In the genomic region with DNA sequence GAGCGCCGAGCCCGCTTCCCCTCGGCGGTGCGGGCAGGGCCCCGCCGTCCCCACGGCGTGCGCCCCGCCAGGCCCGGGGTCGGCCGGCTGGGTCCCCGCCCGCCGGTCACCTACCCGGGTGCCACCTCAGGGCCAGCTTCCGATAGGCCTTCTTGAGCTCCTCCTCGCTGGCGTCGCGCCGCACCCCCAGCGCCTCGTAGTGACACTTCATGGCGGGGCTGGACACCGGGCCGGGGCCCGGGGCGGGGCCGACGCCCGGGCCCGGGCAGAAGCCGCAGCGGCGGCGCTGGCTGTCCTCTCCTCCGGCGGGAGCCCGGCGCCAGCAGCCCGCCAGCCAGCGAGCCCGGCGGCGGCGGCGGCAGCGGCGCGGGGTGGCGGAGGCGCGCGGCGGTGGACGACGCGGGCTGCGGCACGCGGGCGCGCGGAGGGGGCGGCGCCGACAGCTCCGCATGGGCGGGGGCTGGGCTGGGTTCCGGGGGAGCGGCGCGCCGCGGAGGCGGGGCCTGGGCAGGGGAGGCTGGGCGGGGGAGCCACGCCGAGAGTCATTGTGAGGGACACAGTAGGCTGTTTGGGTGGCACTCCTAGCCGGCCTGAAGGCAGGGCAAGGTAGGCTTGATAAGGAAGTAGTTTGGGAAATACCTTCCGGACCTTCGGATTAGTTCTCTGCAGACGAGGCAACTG, we compare ENCODE assay signal across 8 mouse cellular contexts. TPM values are rescaled to one million over a fixed set of nuclear protein-coding genes. Genes with fewer than 3 reads are reported as not detected.
DNase-seq lines count a peak whose midpoint lies in the region; ATAC-seq lines count a peak whose summit lies in the region.

TSS of gene Dnajc21 (minus strand) at position 366 of the 681 bp plus-strand sequence.

- H3K9ac ChIP-seq in forebrain, embryonic 16.5 days (replicated peaks; ENCODE audit: low read depth, low read length): peak within 1 kb of the TSS; percentile 92

- intact Hi-C loops in heart, postnatal 36 days (cut with DNase I): loop anchor here (1.0 to 5.0 kb wide), 2 partner anchors 16 to 512 kb away; partner anchors contain the start of genes Amacr and Rad1

- H3K27ac ChIP-seq in forebrain, embryonic 16.5 days (ENCODE audit: low read length): peak within 1 kb of the TSS; percentile 82

- WGBS in forebrain, embryonic 16.5 days: under 1% methylated on average over 66 of the region's 87 CpGs

- peak within 1 kb of the TSS; percentile 86 for H3K4me3 ChIP-seq in forebrain, embryonic 16.5 days (replicated peaks; ENCODE audit: low read length)

- H3K9me3 ChIP-seq in forebrain, embryonic 16.5 days (ENCODE audit: control insufficient read depth, low read length): no peaks in the 10 kb centered on the region

- H3K36me3 ChIP-seq in forebrain, embryonic 16.5 days (ENCODE audit: control insufficient read depth, insufficient read depth): no peaks in the 10 kb centered on the region; the same call in 1 of the 2 replicates

- no peaks in the 10 kb centered on the region for H3K27me3 ChIP-seq in forebrain, embryonic 16.5 days (replicated peaks; ENCODE audit: control insufficient read depth, insufficient read depth, low read length)

- ATAC-seq in forebrain, embryonic 16.5 days: peak; percentile 96

- H3K4me2 ChIP-seq in forebrain, embryonic 16.5 days (ENCODE audit: low read length): peak within 1 kb of the TSS; percentile 87

- H3K4me1 ChIP-seq in forebrain, embryonic 16.5 days (replicated peaks; ENCODE audit: control insufficient read depth, insufficient read depth, low read length): peaks cover 14% of the 10 kb centered on the region

- DNase-seq in MN1 (ENCODE audit: low spot score): peak; percentile 89
- peak; percentile 90 to 91 for DNase-seq in cerebellum, adult 18-20 months
- DNase-seq in heart, postnatal 36 days: peak; percentile 83 to 91
- peak; percentile 53 to 64 for DNase-seq in layer of hippocampus, adult 8-10 months (ENCODE audit: low spot score in 2 of 2)
- DNase-seq in lung, postnatal 10 days: peak; percentile 91
- peak; percentile 67 for DNase-seq in ovary, postnatal 14 days (ENCODE audit: low spot score)
- peak; percentile 91 for DNase-seq in thymus, postnatal 14 days

RNA-seq across cellular contexts. Expression of gene Dnajc21, which starts in this region (rescaled TPM):
- polyA plus RNA-seq in forebrain, embryonic 16.5 days (2015; fragmentation: Nextera tagmentation; extraction: Ambion mirVana): 7.5 and 9.9 TPM in 2 replicates
- 10 to 100 TPM; 37.1 to 41.5 TPM for total RNA-seq in heart, postnatal 36 days (2021)
- total RNA-seq in layer of hippocampus, adult 8-10 months (2022): 10 to 100 TPM; 21.6 to 29.3 (median 23.6) TPM

Comparison
In these comparisons a context has a peak if more than half of its experiments do, and no peak if none do; other contexts are left out.
1. Peak in every context shown above with its lines: DNase-seq, ATAC-seq, H3K4me3 ChIP-seq and H3K27ac ChIP-seq.